Mouse (Mus musculus): ENCODE results near the gene Tab1. TPM values are rescaled to one million over a fixed set of nuclear protein-coding genes. Genes with fewer than 3 reads are reported as not detected.

The Tab1 gene
- polyA plus RNA-seq, 1 experiment = 53.8 TPM

GRCm38 (mm10) chr15:80137945-80138791 lies 5.2 kb downstream of the Tab1 start:
- Histone ChIP-seq H3K27me3 (ENCODE audit: control insufficient read depth, insufficient read depth, low read length) (no peaks in the 10 kb centered on the region), H3K4me1 (replicated peaks; ENCODE audit: control insufficient read depth, insufficient read depth, low read length) (peaks cover 19% of the 10 kb centered on the region), H3K4me3 (ENCODE audit: control insufficient read depth, insufficient read depth, low read length) (no peak overlapping the region), H3K36me3 (ENCODE audit: control insufficient read depth, insufficient read depth, low read length) (peaks cover 14% of the 10 kb centered on the region; the same call in 1 of the 2 replicates), H3K27ac (ENCODE audit: control insufficient read depth, insufficient read depth, low read length) (no peak overlapping the region)
- no peak for DNase-seq
- WGBS = 73% methylated on average over 17 of the region's 17 CpGs
- TF ChIP-seq CTCF (IDR thresholded peaks at IDR 0.05; ENCODE audit: borderline replicate concordance, control insufficient read depth, extremely low read depth, insufficient read depth, low read length, poor library complexity) (no peak), POLR2A (IDR thresholded peaks at IDR 0.05; ENCODE audit: control insufficient read depth, extremely low read depth, insufficient read depth, low read length, poor library complexity) (no peak)

- WGBS = 96% methylated on average over 2 of the region's 2 CpGs
- TF ChIP-seq CTCF (IDR thresholded peaks at IDR 0.05; ENCODE audit: borderline replicate concordance, control insufficient read depth, extremely low read depth, insufficient read depth, low read length, poor library complexity) = no peak
- no peak for TF ChIP-seq POLR2A (IDR thresholded peaks at IDR 0.05; ENCODE audit: control insufficient read depth, extremely low read depth, insufficient read depth, low read length, poor library complexity)
- peaks cover 6% of the 10 kb centered on the region for H3K4me1 ChIP-seq (replicated peaks; ENCODE audit: control insufficient read depth, insufficient read depth, low read length)
- no peak overlapping the region for H3K27ac ChIP-seq (ENCODE audit: control insufficient read depth, insufficient read depth, low read length)
- H3K27me3 ChIP-seq (ENCODE audit: control insufficient read depth, insufficient read depth, low read length) = no peaks in the 10 kb centered on the region
- no peak overlapping the region for H3K4me3 ChIP-seq (ENCODE audit: control insufficient read depth, insufficient read depth, low read length)
- peaks cover 16% of the 10 kb centered on the region; the same call in 1 of the 2 replicates for H3K36me3 ChIP-seq (ENCODE audit: control insufficient read depth, insufficient read depth, low read length)
- DNase-seq = no peak
These were observed 7.4 kb downstream of the Tab1 start for GRCm38 (mm10) chr15:80140302-80140701.

- no peak for TF ChIP-seq POLR2A (IDR thresholded peaks at IDR 0.05; ENCODE audit: control insufficient read depth, extremely low read depth, insufficient read depth, low read length, poor library complexity)
- no peak for TF ChIP-seq CTCF (IDR thresholded peaks at IDR 0.05; ENCODE audit: borderline replicate concordance, control insufficient read depth, extremely low read depth, insufficient read depth, low read length, poor library complexity)
- Histone ChIP-seq H3K36me3 (ENCODE audit: control insufficient read depth, insufficient read depth, low read length) (peaks cover 16% of the 10 kb centered on the region; the same call in 1 of the 2 replicates), H3K4me3 (ENCODE audit: control insufficient read depth, insufficient read depth, low read length) (no peak overlapping the region), H3K27ac (ENCODE audit: control insufficient read depth, insufficient read depth, low read length) (no peak overlapping the region), H3K4me1 (replicated peaks; ENCODE audit: control insufficient read depth, insufficient read depth, low read length) (peaks cover 9% of the 10 kb centered on the region), H3K27me3 (ENCODE audit: control insufficient read depth, insufficient read depth, low read length) (no peaks in the 10 kb centered on the region)
- DNase-seq = no peak
- WGBS = 97% methylated on average over 3 of the region's 3 CpGs
These were observed 8.0 kb downstream of the Tab1 start for GRCm38 (mm10) chr15:80140878-80141277.

GRCm38 (mm10) chr15:80142130-80142529 lies 9.2 kb downstream of the Tab1 start:
- H3K36me3 ChIP-seq (ENCODE audit: control insufficient read depth, insufficient read depth, low read length) = peaks cover 16% of the 10 kb centered on the region; the same call in 1 of the 2 replicates
- 98% methylated on average over 3 of the region's 3 CpGs for WGBS
- no peak overlapping the region for H3K4me3 ChIP-seq (ENCODE audit: control insufficient read depth, insufficient read depth, low read length)
- peaks cover 17% of the 10 kb centered on the region for H3K4me1 ChIP-seq (replicated peaks; ENCODE audit: control insufficient read depth, insufficient read depth, low read length)
- H3K27ac ChIP-seq (ENCODE audit: control insufficient read depth, insufficient read depth, low read length) = no peak overlapping the region
- H3K27me3 ChIP-seq (ENCODE audit: control insufficient read depth, insufficient read depth, low read length) = no peaks in the 10 kb centered on the region
- TF ChIP-seq CTCF (IDR thresholded peaks at IDR 0.05; ENCODE audit: borderline replicate concordance, control insufficient read depth, extremely low read depth, insufficient read depth, low read length, poor library complexity) = no peak
- TF ChIP-seq POLR2A (IDR thresholded peaks at IDR 0.05; ENCODE audit: control insufficient read depth, extremely low read depth, insufficient read depth, low read length, poor library complexity) = no peak
- no peak for DNase-seq

- H3K27me3 ChIP-seq (ENCODE audit: control insufficient read depth, insufficient read depth, low read length) = no peaks in the 10 kb centered on the region
- peaks cover 16% of the 10 kb centered on the region; the same call in 1 of the 2 replicates for H3K36me3 ChIP-seq (ENCODE audit: control insufficient read depth, insufficient read depth, low read length)
- 95% methylated on average over 6 of the region's 6 CpGs for WGBS
- peaks cover 27% of the 10 kb centered on the region for H3K4me1 ChIP-seq (replicated peaks; ENCODE audit: control insufficient read depth, insufficient read depth, low read length)
- no peak for DNase-seq
- no peak overlapping the region for H3K4me3 ChIP-seq (ENCODE audit: control insufficient read depth, insufficient read depth, low read length)
- H3K27ac ChIP-seq (ENCODE audit: control insufficient read depth, insufficient read depth, low read length) = no peak overlapping the region
- TF ChIP-seq POLR2A (IDR thresholded peaks at IDR 0.05; ENCODE audit: control insufficient read depth, extremely low read depth, insufficient read depth, low read length, poor library complexity) (no peak), CTCF (IDR thresholded peaks at IDR 0.05; ENCODE audit: borderline replicate concordance, control insufficient read depth, extremely low read depth, insufficient read depth, low read length, poor library complexity) (no peak)
These were observed 10.8 kb downstream of the Tab1 start for GRCm38 (mm10) chr15:80143760-80144159.

- TF ChIP-seq CTCF (IDR thresholded peaks at IDR 0.05; ENCODE audit: borderline replicate concordance, control insufficient read depth, extremely low read depth, insufficient read depth, low read length, poor library complexity) (no peak), POLR2A (IDR thresholded peaks at IDR 0.05; ENCODE audit: control insufficient read depth, extremely low read depth, insufficient read depth, low read length, poor library complexity) (no peak)
These were observed 12.5 kb downstream of the Tab1 start for GRCm38 (mm10) chr15:80145397-80145796.

More at GRCm38 (mm10) chr15:80145397-80145796, 12.5 kb downstream of the Tab1 start:
- peaks cover 42% of the 10 kb centered on the region for H3K4me1 ChIP-seq (replicated peaks; ENCODE audit: control insufficient read depth, insufficient read depth, low read length)
- H3K36me3 ChIP-seq (ENCODE audit: control insufficient read depth, insufficient read depth, low read length) = peaks cover 16% of the 10 kb centered on the region; the same call in 1 of the 2 replicates
- 98% methylated on average over 5 of the region's 5 CpGs for WGBS
- H3K27ac ChIP-seq (ENCODE audit: control insufficient read depth, insufficient read depth, low read length) = no peak overlapping the region
- H3K4me3 ChIP-seq (ENCODE audit: control insufficient read depth, insufficient read depth, low read length) = no peak overlapping the region
- H3K27me3 ChIP-seq (ENCODE audit: control insufficient read depth, insufficient read depth, low read length) = no peaks in the 10 kb centered on the region
- no peak for DNase-seq

All from thymus, adult 2 months (tissue).